Mouse (Mus musculus) G1E-ER4 (cell line): ENCODE data around the gene Ms4a18. TPM values are rescaled to one million over a fixed set of nuclear protein-coding genes. Genes with fewer than 3 reads are reported as not detected.

Experiments
- GATA1 ChIP-seq: IDR thresholded peaks from one replicate; pipeline ENCODE4 v1.8.0; 2012; ENCODE audit warnings: low read length, inconsistent platforms
- polyA plus RNA-seq: library from polyadenylated mRNA; stranded (reverse); fragments of >175 nt; gene quantifications from 2 replicates; pipeline ENCODE4 v1.2.3, GENCODE M21; 2012

The Ms4a18 gene
- polyA plus RNA-seq, 1 experiment, result not detected

DNA sequence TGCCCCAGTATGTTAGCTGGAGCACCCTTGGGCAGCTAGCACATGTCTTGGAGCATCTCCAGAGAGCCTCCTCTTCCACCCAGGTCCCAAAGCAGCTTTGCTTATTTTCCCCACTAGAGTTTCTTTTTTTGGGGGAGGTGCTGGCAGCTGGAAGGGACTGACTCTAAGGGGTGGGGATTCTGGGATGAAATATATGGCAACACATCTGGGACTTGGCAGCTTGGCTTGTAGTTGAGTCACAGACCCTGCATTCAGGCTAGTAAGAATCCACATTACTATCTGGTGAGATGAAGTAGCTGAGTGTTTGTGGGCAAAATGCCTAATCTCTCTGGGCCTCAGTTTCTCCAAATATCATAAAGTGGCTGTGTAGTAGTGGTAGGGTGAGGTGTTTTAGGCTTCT lies 25.9 kb downstream of the Ms4a18 start:
- TF ChIP-seq GATA1, result no peak

DNA sequence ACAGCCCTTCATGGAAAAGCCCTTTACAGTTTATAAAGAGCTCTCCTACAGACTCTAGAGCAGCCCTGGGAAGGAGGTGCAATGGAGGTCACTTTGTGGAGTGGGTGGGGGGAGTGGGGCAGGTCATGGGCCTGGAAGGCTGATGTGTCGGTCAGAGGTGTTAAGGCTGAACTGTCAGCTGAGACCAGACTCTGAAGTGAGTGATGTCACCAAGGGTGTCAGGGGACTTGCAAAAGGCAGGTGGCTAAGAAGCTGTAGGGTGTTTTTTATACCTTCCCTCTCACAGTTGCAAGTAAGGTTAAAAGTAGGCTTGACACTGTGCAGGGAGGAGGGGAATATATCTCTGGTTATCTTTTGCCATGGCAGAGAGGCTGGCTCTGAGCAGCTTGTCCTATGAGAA lies 27.1 kb downstream of the Ms4a18 start:
- TF ChIP-seq GATA1, result no peak

DNA sequence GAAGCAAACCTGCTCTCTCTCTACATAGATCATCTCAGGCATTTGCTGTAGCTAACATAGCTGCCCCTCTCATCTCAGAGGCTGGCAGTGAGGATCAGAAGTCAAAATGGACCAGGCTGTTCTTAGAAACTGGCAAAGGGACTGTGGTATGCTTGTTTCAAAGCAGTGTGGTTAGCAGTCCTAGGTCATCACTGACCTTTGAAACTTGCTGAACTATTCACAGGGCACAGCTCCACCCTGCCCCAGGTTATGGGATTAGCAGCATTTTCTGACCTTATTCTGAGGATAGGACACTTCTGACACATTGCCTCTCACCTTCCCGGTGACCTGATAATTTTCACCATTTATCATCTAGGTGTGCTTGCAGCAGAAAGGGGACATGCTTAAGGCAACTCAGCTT lies 29.3 kb downstream of the Ms4a18 start:
- no peak for TF ChIP-seq GATA1

DNA sequence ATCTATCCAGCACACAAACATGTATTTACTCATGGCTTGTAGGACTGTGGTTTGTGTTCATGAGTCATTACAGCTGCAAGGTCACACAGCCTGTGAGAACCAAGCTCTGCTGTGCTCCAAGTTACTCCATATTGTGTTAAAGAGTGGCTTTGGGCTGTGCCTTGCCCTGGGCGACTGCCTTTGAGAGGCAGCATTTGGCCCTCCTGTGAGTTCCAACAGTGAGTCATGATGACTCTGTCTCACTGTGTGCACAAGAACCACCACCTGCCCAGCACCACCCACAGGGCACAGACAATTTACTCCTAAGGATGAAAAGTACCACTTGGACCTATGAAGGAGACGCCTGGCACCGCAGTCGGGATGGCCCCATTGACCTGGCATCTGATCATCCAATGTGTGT lies 31.9 kb downstream of the Ms4a18 start:
- TF ChIP-seq GATA1, result no peak

DNA sequence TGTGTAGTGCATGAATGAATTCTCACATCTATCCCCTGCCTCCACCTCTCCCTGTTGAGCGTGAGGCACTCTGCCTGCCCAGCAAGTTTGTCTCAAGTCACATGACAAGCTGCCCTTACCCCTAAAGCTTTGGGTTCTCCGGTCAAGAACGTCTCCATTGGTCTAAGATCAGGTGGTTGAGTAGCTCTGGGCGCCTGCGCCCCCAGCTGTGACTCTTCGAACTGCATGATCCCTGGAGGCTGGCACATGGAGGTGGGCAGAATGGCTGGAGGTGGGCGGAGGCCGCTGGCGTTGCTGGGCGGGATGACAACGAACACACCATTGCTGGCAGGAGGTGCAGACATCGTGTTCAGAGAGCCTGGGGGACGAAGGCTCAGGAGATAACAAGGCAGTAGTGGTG lies 33.3 kb downstream of the Ms4a18 start:
- TF ChIP-seq GATA1, result no peak

DNA sequence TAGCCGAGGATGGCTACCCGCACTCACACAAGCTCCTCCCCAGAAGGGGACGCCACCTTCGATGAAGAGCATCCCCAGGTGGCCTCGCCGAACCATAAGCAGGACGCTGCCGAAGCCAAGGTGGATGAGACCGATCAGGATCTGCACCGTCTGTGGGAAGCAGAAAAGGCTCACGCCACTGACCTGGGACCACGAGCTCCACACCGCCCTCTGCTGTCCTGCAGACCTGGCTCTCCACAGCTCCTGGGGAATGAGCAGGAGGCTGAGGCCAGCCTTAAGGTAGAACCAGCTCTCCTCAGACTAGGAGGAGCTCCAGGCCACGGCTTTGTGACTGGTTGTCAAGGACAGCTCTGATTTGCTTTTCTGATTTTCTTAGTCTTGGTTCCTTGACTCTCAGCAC lies 34.7 kb downstream of the Ms4a18 start:
- no peak for TF ChIP-seq GATA1

DNA sequence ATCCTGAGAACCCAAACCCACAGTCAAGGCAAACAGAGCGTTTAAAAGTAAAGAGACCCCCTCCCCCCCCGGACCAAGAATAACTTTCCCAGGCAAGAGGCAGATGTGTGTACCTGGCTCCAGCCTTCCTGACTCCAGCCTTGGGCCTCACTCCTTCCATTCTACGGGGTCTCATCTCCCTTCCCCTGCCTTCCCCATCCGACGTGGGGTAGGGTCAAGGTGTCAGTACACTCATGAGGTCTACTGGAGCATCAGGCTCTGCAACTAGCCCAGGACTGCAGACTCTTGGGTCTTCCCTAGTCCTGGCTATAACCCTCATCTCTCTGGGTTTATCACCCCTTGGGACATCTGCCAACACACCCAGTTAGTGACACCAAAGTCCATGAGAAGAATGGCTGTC lies 37.6 kb downstream of the Ms4a18 start:
- no peak for TF ChIP-seq GATA1

DNA sequence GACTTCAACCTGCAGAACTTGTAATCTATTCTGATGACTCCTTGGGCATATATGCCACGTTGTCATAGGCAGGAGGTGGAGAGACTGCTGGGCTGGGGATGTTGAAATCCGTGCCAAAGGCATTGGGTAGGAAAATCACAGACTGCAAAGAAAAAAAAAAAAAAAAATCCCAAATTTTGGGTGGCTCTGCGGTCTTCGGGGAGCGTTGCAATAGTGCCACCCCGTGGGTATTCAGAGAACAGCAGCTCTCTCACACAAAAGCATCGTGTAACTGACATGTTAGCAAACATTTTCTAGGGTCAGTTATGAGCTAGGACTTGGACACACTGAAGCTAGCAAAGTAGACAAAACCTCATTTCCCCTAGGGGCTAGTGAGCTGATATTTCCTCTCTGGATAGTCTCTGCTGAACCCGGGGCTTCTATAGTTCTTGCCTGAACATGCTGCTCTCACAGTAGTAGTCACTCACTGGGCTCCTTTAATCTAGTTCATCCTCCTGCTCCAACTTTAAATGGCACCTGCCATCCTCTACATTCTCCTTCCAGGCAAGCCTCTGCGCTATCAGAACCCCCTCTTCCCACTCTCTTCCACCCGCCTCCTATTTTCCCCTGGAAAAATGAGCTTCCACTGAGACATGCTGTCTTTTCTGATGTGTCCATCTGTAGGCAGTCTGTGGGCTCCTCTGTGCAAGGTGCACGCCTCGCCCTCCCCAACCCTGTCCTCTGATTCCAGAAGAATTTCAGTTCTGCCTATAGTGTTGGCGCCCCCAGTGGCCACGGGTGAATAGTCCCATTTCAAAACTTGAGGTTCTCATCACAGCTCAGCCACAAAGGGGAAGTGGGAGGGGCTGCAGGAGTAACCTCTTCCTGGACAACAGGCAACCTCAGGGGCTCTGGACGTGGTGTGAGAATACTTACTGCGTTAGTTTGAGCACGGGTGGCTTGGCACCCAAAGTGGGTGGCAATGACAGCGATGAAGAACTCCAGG lies 38.4 kb downstream of the Ms4a18 start:
- no peak for TF ChIP-seq GATA1

DNA sequence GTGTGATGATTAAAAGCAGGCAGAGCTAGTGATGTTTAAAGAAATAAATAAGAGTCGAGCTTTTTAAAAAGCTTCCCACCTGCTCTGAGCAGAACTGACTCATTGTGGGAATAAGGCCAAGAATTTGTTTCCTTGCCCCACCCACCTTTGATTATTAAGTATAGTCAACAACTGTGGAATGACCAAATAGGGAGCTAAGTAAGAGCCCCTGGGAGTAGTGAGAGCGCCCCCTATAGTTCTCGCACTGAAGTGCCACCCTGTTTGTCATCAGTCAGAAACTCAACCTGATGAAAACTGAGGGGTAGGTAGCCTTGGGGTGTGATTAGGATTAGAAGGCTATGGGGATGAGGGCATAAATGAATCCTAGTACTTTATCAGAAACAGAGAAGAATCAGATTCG lies 41.5 kb downstream of the Ms4a18 start:
- no peak for TF ChIP-seq GATA1

DNA sequence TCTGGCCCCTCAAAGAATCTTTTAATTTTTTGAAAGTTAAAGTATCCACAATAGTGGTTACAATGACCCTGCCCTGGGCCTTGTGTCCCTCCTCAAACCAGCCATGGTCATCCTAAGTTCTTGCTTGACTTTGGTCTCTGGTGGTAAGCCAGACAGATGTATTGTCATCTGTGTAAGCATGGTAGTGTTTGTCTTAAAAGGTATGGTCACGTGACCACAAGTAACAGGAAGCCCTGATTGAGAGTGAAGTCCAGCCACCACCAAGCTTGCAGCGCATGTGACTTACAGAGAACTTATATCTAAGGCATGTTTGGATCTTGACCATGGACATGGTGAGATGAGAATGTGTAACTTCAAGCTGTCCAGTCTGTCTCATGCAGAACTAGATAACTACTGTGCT lies 42.6 kb downstream of the Ms4a18 start:
- no peak for TF ChIP-seq GATA1

DNA sequence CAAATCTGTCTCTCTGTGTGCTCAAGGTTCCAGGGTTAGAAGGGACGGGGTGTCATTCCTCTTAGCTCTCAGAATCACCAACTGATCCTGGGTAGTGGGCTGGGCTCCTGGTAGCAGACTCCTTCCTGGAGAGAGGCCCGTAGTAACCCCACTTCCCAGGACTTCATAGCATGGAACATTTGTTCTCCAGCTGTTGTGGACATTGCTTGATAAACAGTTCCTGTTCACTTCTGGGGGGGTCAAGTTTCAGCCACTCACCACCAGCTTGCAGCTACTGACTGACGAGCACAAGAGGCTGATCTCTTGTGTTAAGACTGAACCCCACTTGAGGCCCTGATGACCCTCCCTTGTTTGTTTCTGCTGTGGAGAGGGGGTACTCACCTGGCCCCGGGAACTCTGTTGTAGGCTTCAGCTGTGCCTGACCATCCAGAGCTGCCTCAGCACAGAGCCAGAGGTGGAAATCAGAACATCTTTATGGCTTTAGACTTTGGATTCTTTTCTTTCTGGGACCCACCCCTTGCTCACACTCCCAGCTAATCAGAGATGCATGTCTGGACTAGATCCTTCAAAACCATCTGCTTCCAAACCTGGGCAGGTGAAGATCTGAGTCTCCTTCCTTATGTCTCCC lies 43.5 kb downstream of the Ms4a18 start, which contains the start of gene Ms4a10:
Gene Ms4a10, minus strand, starts transcription at position 433 of the 628 bp plus-strand sequence.
- TF ChIP-seq GATA1, result no peak

DNA sequence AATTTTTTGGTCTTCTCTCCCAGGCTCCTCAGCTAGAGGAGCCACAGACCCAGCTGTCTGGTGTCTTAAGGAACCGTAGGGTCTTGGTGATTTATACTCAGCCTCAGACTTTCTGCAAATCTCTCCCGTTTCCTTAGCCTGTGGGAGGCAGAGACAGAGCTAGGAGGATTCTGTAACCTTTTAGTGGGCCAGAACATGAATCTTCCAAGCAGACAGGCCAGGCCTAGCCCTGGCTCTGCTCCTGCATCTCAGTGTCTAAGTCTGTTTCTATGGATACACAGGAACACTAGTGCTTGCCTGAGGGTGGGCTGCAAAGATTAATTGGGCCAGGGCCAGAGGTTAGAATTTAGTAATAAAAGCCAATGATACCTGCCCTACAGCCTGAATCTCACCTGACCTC lies 44.6 kb downstream of the Ms4a18 start:
- TF ChIP-seq GATA1, result no peak

DNA sequence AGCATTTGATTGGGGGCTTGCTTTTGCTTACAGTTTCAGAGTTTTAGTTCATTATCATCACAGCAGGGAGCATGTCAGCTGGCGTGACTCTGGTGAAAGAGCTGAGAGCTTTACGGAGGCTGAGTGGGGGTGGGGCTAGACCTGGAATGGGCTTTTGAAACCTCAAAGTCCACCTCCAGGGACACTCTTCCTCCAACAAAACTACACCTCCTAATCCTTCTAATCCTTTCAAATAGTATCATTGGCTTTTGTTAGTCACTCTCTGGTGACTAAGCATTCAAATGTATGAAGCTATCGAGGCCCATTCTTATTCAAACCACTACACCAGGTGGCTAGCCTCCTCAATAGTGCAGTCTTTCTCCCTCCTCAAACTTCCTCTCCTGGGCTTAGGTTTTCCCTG lies 45.2 kb downstream of the Ms4a18 start:
- TF ChIP-seq GATA1, result no peak

DNA sequence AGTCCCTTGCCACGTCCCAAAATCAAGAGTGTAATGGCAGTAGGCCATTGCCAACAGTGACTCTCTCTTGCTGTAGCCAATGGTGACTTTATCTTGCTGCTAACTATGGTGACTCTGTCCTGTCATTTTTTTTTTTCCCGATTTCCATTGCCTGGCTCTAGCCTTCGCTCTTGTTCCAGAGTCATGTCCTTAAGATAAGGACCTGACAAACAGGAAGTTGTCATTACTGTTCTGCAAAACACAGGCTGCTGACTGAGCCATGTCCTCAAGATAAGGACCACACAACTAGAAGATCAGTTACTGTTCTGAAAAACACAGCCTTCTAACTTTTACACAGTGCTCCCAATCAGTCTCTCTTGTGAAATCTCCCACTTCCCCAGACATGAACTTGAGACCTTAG lies 47.4 kb downstream of the Ms4a18 start:
- TF ChIP-seq GATA1, result no peak

DNA sequence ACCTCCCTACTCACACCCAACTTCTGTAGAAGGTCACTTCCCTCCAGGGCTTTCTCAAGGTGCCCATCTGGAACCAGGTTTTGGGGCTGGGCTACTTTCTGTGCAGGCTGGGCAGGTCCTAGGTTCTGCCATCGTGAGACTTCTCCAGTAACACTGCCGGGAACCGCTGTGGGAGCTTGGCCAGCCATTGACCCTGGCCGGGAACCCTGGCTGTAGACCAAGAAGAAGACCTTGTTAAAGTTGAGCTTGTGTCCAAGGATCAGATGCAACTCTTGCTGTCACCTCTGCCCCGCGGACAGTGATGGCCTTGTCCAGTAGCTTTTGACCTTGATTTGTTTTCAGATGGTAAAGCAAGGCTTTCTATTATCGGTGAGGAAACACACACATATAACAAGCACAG lies 49.3 kb downstream of the Ms4a18 start:
- no peak for TF ChIP-seq GATA1

DNA sequence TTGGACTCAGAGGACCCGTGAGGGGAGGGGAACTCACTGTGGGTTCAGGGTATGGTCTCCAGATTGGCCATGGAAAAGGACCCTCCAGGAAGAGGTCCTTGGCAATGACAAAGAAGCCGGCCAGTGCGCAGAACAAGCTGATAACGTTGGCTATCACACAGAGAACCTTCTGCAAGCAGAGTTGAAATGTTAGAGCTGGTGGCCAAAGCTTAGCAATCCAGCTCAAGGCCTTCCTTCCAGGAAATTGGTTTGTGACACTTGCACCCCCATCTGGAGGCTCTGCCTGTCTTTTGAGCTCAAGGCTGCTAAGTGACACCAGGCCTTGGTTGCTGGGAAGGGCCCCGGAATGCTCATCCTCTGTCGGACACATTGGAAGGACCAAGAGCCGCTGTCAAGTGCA lies 52.1 kb downstream of the Ms4a18 start:
- no peak for TF ChIP-seq GATA1

DNA sequence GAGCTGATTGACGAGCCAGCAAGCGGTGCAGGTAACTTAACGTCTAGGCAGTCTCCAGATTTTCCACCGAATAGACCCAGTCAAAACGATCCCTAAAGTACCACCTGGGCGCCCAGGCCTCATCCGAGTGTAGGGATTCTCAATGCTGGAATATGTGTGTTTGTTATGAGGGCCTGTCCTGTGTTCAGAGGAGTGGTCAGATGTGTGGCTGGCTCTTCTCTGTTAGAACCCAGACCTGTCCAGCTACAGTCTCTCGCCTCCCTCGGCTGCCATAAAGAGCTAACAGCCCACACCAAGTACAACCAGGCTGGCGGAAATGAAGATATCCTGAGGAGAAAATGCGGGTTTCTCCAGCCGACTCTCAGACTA lies 57.9 kb downstream of the Ms4a18 start:
- TF ChIP-seq GATA1, result no peak
